Mouse (Mus musculus): ENCODE measurements around the gene Cfap99.
A peak's percentile ranks its signal among the peaks of the same experiment; 100 is the strongest.

The Cfap99 gene

DNA sequence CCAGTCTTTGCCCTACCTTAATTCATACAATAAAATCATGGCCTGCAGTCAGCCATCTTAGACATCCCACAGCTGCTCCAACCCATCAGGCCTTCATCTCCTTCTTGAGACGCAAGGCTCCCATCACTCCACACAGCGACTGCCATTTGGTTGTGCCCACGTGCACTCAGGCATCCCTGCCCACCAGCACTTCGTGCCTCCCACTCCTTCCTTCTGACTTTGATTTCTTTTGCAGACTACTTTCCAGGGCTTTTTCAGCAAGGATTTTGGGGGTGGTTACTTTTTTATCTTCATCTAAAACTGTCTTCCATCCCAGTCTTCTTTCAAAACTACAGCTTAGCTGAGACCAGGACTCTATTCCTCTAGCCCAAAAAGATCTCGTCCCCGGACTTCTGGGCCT, 11.7 kb upstream of the Cfap99 start:
- DNase-seq (ENCODE audit: low spot score in 2 of 2): peak; percentile 74 to 80

DNA sequence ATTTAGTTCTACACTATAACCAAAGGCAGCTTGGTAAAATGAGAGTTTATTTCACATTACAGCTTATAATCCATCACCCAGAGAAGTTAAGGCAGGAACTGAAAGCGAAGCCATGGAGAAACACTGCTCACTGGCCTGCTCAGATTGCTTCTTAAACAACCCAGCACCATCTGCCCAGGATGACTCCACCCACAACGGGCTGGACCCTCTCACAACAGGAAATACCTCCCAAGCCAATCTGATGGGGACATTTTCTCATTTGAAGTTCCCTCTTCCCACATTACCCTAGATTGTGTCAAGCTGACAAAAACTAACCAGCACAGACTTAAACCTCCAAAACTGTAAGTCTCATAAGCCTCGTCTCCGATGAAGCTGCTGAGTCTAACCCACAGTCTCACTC, 10.3 kb upstream of the Cfap99 start:
- no peak for DNase-seq (ENCODE audit: low spot score in 2 of 2)

DNA sequence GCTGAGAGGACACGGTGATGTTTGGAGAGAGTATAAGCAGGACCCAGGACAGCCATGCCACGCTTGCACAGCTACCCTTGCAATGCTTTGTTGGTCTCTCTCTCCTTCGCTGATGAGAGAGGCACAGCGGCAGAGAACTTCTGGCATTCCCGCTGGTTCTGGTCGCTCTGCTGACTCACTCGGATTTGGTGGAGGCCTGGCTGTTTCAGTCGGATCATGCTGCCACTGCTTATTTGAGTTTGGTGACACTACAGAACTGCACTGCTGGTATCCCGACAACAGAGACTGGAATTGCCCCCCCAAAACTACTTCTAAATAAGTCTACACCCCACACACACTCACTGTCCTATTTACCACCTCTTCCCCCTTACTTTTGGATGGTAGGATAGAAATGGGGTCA, 9.2 kb upstream of the Cfap99 start:
- no peak for DNase-seq (ENCODE audit: low spot score in 2 of 2)

DNA sequence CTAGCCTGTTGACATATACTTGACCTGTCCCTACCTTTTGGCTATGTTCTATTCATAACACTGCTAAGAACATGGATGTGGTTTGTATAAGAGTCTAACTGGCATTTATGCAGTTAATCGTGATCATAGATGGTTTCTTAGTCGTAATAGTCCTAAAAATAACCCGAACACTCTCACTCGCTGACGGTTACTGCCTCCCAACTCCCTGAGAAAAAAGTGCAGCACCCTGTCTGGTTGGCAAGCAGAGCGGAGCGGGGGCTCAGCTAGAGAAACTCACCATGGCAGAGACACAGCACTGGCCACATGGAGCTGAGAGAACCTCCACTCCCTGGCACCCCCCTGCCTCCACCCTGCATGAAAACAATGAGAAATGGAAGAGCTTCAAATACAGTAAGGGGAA, 7.4 kb upstream of the Cfap99 start:
- DNase-seq (ENCODE audit: low spot score in 2 of 2): peak in 1 of 2 experiments; percentile 49

DNA sequence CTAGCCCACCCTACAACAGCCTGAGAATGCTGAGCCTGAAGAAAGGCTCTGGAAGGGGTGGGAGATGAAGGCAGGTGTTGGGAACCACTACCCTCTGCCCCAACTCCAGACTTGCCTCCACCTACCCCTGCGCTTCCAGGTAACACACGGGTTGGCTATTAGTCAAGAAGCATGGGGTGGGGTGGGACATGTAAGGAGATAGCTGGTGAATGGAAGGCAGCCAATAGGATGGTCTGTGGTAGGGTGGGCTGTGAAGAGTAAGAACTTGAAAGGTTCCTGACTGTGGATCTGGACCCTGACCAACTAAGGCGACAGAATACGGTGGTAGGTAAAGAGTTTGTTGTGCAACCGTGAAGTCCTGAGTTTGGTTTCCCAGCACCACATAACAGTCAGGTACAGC, 5.0 kb upstream of the Cfap99 start:
- no peak for DNase-seq (ENCODE audit: low spot score in 2 of 2)

DNA sequence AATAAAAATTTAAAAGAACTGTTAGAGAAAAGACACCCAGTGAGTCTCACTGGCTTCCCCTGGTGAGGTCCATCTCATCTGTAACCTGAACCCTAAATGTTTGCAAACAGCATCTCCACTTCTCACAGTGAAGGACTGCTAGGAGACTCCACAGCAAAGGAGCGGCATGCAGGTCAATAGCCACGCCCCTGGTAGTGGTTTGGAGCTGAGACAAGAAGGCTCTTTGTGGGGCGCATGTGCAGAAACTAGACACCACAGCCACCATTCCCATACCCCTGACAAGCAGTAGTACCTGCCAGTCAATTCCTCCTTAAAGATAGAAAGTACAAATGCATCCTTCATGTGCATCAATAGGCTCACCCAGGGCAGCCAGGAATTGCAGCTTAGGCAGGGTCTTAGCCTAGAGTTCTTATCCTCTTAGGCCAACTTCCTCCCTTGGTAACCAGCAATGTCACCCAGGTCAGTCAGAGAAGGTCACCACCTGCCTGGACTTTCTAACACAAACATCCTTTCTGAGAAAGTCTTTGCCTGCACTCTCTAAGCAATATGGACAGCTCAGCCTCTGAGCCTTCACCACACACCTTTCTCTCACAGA, 4.1 kb upstream of the Cfap99 start:
- no peak for DNase-seq (ENCODE audit: low spot score in 2 of 2)

DNA sequence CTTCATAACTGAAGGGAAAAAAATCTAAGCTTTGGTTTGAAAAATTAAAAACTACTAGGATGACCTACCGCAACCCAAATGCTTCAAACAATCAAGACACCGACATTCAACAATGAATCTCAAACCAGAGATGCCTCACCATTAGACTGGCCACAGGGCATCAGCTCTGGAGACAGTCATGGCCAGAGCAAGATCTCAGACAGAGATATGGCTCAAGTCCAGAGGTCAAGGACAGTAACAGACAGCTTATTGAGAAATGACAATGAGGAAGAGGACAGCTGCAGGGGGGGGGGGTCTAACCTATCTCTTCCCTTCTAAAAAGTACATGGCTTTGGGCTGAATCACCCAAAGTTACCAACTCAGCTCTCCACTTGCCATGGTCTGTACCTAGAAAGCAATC, 3.1 kb upstream of the Cfap99 start:
- no peak for DNase-seq (ENCODE audit: low spot score in 2 of 2)

DNA sequence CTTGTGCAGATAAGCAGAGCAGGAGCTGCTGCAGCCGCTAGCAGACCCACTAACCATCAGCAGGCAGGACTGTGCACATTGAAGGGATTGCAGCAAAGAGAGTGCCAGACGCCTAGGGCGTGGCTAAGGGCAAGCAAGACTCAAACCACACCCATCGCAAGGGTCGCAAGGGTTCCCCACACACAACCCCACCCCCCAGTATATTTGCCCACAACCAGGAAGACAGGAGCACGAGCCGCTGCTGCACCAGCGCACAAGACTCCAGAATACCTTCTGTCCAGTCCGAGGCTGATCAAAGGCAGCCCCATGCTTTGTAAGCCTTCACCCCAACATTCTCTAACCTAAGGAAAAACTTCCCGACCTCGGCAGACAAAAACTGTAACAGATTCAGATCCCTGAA, 1.9 kb upstream of the Cfap99 start:
- DNase-seq (ENCODE audit: low spot score in 2 of 2): peak in 1 of 2 experiments; percentile 41

DNA sequence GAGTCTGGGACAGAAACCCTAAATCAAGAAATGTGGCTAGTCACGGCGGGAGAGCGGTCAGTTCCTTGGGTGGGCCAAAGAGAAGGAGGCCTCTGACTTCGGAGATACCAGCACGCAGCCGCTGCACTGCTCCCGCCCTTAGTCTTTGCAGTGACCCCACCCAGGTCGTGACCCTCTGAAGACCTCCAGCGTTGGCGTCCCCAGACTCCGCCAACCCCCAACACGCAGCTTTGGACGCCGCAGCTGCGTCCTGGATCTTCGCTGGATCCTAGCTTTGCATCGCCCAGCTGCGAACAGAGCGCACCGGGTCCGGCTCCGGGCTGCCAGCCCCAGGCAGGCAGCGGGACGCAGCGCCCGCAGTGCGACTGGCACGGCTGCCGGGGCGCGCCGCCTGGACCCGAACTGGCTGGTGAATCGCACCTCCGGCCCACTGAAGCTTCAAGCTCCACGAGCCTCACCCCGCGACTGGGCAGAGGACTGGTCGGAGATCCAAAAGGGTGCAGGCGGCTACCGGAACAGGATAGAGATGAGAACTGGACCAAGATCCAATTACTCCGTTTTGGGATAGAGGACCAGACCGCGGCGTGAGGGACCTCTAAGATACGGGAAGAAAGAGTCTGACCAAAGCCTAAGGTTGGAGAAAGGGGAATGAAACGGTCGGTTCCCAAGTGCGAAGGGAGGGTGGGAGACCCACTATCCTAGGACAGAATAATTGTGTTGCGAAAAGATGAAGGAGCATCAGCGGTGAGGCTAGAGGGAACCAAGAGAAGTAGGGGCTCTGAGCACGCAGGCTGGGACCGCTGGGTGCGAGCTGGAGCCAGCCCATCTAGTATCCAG, 1.2 kb upstream of the Cfap99 start:
- peak; percentile 48 to 56 for DNase-seq (ENCODE audit: low spot score in 2 of 2)

DNA sequence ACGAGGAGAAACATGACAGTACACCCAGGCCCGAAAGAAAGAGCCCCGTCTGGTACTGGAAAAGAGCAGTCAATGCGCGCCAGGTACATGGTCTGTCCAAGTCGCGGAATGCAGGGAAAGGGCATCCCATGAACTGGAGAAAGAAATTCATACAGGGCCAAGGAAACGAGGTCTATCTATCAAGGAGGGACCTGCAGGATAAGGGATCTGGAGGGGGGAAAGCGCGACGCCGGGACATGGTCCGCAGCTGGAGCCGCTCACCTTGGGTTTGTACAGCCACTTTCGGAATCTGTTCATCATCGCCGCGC, 608 bp upstream of the Cfap99 start:
- DNase-seq (ENCODE audit: low spot score in 2 of 2): peak; percentile 38 to 44

DNA sequence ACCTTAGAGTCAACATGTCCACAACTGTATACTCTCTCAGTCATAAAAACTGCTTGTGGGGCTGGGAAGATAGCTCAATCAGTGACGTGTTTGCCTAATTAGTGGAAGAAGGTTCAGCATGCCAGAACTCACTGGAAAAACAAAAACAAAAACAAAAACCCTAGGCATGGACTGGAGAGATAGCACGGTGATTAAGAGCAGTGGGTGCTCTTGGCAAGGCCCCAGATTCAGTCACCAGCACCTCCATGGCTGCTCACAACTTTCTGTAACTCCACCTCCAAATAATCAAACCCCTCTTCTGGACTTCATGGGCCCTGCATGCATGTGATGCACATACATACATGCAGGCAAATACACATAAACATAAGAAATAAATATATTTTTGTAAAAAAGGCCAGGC, 886 bp downstream of the Cfap99 start:
- DNase-seq (ENCODE audit: low spot score in 2 of 2): peak in 1 of 2 experiments; percentile 39

DNA sequence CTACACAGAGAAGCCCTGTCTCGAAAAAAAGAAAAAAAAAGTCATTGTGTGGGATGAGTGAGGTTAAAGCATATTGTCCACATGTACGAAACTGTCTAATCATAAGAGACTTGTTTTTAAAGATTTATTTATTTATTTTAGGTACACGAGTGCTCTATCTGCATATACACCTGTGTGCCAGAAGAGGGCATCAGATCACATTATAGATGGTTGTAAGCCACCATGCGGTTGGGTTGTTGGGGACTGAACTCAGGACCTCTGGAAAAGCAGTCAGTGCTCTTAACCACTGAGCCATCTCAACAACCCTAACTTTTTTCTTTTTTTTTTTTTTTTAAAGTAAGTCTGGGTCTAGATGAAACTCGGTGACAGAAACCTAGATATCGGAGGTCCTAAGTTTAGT, 5.0 kb downstream of the Cfap99 start:
- no peak for DNase-seq (ENCODE audit: low spot score in 2 of 2)

DNA sequence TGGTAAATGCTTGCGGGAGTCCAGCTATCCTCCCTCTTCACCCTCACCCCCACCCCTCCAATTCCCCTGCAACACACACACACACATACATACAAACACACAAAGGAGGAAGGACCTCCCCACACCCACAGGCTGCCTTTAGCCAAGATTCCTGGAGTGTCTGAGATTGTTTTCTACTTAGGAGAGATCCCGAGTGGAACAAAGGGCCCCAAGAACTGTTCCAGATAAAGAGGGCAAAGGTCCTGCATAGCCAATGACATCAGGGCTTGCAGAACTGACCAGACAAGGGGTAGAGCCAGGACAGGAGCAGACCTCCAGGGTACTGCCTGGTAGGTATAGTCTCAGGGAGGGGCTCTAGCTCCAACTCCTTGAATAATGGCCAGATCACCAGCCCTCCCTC, 6.3 kb downstream of the Cfap99 start:
- DNase-seq (ENCODE audit: low spot score in 2 of 2): no peak

DNA sequence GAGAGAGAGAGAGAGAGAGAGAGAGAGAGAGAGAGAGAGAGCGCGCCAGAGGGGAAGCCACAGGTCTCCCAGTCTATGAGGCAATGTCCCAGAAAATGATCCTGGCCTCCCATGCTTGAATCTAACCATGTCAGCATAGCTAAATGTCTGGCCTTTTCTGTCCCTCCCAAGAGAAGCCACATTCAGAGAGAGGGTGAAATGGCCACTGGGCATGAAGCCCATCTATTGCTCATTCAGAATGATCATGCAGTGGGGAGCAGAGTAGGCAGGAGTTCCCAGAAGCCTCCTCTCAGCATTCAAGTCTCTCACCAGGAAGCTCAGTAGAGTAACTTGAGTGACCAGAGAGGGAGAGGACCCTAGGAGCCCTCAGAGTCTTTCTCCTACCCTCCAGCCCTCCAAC, 6.7 kb downstream of the Cfap99 start:
- DNase-seq (ENCODE audit: low spot score in 2 of 2): no peak

DNA sequence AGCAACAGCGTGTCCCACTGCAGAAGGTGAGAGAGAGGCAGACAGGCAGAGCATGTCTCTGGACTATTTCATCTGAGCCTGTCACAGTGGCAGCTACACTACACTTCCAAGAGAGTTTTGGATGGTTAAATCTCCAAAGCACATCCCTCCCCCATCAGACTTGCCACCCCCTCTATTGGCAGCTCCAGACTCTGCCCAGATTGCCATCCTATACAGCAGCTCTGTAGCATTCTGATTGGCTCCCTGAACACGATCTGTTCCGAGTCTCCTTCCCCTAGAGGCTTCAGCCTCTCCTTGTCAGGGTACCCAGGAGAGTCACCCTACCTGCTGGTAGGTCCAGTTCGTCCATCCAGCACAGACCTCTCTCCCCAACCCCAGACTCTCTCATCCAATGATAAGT, 9.7 kb downstream of the Cfap99 start:
- DNase-seq (ENCODE audit: low spot score in 2 of 2): peak in 1 of 2 experiments; percentile 34

DNA sequence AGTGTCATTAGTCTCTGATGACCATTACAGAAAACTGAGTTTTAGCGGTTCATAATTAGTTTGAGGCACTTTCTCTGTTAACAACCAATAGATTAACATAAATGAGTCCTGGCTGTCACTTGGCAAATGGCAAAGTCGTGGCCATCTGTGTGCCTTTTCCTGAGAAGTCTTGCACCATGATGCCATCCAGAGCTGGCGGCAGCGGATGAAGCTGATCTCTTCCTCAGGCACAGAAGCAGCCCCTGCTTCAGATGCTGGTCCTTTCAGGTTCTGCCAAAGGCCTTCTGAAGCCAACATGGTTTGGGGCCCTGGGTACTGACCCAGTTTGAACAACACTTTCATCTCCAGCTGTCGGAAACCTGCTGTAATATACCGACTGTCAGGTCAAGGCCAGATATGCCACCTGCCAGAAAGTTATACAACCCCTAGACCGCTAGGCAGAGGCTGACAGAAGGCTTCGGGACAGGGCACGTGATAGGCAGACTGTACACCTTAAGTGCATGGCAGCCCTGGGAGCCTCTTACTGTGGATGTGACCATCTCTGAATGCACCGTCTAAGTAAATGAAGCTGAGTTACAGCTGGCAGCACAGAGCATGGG, 10.6 kb downstream of the Cfap99 start:
- no peak for DNase-seq (ENCODE audit: low spot score in 2 of 2)

DNA sequence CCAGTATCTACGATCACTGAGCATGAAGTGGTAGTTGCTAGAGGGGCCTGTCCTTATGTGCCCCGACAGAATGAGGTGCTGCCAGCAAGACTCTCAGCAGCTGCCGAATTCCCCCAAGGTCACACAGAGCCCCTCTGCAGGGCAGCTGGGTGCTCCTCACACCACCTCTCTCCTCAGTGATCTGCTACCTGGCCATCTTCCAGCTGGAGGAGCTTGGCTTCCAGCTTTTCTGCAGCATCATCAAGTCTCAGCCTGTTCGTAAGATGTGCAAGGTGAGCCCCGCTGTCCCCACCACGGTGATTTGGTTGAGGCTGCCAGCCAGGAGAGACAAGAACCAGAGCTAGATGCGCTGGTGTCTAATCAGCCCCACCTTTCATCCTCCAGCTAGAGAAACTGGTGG, 14.0 kb downstream of the Cfap99 start:
- DNase-seq (ENCODE audit: low spot score in 2 of 2): no peak

DNA sequence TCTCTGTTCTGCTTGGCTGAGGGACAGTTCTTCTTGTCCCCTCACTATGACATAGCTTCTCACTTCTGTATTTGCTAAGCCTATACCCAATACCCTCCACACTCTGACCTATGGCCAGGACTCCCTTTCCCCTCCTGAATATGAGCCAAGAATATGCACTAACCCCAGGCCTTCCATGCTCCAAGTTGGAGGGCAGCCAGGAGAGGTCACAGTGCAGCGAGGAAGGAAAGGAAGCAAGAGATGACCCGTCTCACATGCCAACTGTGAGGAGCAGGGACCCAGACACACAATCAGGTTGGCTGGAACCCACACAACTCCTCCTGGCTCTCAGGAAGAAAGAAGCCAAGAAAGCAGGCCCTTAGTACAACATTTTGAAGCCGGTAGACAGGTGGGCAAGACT, 20.6 kb downstream of the Cfap99 start:
- no peak for DNase-seq (ENCODE audit: low spot score in 2 of 2)

DNA sequence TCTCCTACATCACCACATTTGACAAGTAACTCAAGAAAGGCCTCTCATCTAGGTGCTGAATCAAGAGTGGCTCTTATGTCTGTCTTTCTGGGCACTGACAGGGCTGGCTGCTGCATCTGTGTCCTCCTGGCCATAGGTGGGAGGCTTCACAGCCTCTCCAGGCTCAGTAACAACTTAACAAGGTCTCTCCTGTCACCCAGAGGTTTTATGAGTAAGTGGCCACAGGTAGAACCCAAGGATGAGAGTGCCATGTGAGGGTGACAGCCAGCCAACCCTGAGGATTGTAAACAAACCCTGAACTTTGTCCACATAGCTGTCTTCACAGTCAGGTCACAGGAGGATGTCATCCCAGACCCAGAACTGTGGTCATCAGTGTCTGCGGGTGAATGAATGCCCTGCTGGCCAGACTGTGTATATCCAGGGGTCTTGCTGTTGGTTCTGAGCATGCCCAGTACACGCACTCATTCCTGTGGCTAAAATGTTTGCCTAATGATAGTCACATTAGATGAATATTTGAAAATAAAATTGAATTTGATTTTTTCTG, 31.2 kb downstream of the Cfap99 start:
- DNase-seq (ENCODE audit: low spot score in 2 of 2): no peak

DNA sequence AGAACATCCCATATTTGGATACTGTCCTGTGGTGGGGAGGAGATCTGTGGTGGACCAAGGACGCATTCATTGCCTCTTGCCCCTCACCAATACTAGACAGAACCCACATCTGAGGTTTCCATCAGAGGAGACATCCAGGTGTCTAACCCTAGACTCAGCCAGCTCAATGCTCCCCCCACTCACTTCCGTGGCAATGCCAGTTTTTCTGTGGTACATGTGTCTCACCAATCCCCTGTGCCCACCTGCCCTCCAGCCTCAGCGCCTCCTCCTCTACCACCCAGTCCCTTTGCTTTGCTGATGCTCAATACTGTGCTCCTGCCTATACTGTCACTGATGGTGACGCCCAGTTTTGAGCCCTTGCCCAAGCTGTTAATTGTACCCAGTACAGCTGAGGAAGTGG, 32.8 kb downstream of the Cfap99 start:
- DNase-seq (ENCODE audit: low spot score in 2 of 2): no peak

DNA sequence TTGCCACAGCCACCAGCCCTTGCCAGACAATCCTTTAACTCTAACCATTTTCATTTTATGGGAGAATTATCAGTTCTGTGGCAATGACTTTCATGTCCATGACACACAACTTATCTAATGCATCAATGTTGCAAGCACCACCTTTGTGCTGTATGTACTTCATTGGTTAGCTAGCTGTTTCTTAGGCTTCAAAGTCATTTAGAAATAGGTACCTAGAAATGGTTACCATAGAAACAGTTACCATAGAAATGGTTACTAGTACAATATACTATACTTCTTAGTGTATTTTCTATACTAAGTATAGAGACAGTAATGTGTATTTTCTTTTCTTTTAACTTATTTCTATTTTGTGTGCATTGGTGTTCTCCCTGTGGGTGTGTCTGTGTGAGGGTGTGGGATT, 36.9 kb downstream of the Cfap99 start:
- no peak for DNase-seq (ENCODE audit: low spot score in 2 of 2)

DNA sequence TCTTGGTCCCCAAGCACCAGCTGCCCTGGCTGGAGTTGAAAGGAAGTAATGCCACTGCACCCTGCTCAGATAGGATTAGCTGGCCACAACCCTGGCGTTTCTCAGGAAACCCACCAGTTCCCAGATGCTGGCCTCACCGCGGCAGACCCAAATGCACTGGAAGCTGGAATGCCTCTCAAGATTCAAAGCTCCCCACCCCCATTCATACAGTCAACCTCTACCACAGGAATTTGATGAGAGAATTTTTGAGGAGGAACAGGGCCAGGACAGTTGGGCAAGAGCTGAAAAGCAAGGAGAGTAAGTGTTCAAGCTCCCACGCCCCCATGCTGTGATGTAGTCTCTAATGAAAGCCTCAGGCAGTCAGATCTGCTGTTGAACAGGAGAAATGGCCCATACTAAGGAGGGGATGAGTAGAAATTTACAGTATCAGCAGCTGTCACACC, 37.9 kb downstream of the Cfap99 start:
- DNase-seq (ENCODE audit: low spot score in 2 of 2): no peak

Data from right cerebral cortex, postnatal 10 days (tissue).